Mouse (Mus musculus): ENCODE results near the gene E2f2.

The E2f2 gene

DNA sequence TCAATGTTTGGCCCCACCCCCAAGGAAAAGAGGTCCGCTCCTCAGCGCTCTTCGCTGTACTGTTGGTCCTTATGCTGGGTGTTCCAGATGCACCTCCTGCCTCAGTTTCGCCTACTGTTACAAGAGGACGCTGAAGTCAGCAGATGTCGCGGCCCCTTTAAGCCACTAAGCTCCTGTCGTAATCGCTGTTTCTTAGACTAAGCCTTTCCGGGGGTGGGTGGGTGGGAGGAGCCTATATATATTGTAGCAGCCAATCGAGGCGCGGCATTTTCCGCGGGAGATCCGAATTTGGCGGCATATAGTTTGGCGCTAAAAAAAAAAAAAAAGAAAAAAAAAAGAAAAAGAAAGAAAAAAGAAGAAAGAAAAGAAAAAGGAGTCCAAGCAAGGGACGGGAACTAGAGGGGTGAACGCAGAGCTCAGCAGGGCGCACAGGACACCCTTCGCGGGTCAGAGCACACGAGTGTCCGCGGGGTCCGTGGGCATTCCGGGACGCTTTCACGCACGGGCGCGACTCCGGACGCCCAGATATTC lies at the start of gene E2f2:
E2f2 (plus strand) TSS at position 384 of the 531 bp plus-strand sequence.
- DNase-seq (ENCODE audit: low read depth, low spot score) = peak; percentile 70

DNA sequence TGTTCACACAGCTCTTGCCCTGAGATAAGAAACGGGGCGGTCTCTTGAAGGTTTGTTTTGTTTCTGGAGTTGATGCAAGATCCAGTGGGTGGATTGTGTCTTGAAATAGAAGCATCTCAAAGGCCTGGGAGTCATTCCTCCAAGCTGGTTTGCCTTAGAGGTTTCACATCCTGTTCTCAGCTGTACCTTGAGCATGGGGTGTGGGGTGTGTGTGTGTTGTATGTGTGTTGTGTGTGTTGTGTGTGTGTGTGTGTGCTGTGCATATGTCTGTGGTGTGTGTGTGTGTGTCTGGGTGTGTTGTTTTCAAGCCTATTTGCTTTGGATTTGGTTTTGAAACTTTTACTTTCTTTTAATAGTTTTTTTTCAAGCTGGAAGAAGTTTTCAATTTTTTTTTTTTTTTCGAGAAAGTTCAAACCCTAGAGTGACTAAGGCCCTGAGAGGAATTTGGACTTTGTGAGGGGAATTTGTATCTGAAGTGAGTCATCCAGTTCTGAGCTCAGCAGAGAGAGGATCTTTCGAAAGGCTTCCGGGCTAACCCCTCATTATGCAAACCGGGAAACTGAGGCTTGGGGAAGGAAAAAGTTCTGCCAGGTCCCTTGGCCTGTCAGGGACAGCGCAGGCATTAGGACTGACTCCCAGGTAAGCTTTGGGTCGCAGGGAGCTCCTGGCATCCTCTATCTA lies 48.9 kb upstream of the E2f2 start:
- DNase-seq (ENCODE audit: low read depth, low spot score) = peak; percentile 88

DNA sequence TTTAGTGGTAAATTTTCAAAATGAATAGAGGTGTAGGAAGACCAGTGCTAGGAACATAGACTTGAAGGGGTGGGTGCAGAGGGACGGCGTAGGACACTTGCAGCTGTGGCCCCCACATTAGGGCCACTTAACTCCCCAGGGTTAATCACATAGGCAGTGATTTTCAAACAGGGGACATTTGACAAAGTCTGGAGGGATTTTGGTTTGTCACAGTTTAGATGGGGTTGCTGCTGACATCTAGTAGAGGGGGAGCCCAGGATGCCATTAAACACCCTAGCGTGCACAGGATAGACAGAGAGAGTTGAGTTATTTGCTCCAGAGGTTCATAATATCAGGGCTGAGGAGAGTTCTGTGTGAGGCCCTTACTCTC lies 48.4 kb upstream of the E2f2 start:
- DNase-seq (ENCODE audit: low read depth, low spot score) = no peak

DNA sequence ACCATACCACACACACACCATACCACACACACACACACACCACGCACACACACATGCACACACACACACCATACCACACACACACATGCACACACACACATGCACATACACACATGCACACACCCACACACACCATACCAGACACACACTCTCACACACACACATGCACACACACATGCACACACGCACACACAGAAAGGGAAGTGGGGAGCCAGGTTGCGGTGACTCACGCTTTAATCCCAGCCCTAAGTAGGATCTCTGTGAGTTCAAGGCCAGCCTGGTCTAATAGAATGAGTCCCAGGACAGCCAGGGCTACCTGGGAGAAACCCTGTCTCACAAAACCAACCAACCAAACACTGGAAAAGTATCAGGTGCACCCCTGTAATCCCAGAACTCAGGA lies 47.6 kb upstream of the E2f2 start:
- no peak for DNase-seq (ENCODE audit: low read depth, low spot score)

DNA sequence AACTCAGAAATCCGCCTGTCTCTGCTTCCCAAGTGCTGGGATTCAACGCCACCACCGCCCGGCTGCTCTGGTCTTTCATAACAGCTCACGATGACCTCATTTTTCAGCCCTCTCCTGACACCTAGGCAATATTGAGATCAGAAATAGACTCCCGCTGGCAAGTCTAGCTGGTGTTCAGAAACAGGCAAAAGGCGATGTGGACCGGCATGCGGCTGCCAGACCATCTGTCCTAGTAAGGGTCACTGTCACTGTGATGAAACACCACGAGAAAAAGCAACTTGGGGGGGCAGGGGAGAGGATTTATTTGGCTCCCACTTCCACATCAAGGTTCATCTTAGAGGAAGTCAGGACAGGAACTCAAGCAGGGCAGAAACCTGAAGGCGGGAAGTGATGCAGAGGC lies 46.7 kb upstream of the E2f2 start:
- DNase-seq (ENCODE audit: low read depth, low spot score) = no peak

DNA sequence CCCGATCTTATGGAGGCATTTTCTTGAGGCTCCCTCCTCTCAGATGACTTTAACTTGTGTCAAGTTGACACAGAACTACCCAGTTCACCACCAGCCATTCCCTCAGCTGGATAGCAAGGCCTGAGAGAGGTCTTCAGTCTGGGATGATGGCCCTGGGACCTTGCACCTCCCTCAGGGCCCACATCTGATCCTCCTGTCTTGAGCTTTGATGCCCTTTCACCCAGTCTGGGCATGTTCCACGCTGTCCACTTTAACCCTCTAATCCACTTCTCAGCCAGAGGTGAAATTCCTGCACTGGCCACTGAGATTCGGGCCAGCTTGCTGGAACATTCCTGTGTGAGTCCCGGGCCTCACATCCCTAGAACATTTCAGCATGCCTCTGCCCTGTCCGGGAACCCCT lies 46.2 kb upstream of the E2f2 start:
- DNase-seq (ENCODE audit: low read depth, low spot score) = no peak

DNA sequence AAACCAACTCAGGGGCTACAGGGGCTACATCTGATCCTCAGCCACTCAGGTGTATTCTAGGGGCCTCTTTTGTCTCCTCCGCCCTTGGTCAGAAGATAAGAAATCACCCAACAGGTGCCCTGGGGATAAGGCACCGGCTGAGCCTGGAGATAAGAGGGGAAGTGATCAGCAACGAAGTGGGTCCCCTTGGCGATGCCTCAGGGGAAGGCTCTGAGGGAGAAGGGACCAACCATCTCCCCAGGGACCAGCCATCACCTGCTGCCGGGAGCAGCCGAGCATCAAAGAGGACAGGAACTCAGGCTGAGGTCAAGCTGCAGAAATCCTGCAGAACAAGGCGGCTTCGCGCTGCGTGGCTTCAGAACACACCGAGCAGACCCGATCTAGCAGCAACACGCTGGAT lies 44.5 kb upstream of the E2f2 start:
- DNase-seq (ENCODE audit: low read depth, low spot score) = no peak

DNA sequence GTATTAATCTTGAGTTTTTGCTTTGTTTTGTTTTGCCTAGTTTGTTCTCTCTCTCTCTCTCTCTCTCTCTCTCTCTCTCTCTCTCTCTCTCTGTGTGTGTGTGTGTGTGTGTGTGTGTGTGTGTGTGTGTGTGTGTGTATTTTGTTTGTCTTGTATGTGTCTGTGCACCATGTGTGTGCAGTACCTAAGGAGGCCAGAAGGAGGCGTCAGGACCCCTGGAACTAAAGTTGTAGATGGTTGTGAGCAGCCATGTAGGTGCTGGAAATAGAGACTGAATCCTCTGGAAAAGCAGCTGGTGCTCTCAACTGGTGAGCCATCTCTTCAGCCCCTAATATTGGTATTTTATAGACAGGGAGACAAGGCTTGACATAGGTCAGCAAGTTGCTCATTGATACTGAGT lies 42.4 kb upstream of the E2f2 start:
- no peak for DNase-seq (ENCODE audit: low read depth, low spot score)

DNA sequence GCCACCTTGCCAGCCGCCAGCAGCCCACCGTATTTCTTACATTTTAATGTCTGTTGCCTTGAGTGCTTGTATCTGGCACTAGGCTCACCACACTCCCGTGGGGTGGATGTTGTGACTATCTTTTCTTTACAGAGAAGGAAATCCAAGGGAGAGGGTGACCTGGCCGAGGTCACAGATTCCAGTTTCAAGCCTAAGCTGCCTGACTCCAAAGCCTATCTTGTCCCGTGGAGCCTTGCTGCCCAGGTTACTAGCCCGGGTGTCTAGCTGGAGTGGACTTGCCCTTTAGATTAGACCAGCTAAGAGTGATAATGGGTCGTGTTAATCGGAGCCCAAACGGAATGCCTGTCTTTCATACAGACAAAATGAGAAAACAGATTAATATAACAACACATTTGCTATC lies 38.4 kb upstream of the E2f2 start:
- DNase-seq (ENCODE audit: low read depth, low spot score) = no peak

DNA sequence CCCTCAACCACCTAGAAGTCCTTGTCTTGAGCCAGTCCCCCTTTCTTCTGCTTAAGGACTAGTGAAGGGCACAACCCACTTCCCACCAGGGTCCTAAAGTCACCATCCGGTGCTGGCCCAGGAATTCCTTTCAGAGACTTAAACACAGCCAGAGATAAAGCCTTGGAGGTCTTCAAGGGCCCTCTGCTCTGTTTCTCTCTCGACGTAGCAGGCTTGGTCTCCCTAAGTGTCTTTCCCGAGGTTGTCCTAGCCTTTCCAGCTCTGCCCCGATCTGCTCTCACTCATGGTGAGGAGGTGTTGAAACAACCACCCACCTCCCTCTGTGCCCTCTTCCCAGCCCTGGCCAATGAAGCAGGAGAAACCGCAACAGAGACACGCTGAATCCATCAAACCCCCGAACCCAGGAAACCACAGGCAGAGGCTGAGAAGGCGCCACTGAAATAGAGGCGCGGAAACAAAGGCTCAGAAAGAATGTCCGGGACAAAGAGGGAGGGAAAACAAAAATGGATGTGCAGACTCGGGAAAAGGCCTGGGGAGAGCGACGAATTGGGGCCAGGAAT lies 37.7 kb upstream of the E2f2 start:
- peak; percentile 66 for DNase-seq (ENCODE audit: low read depth, low spot score)

DNA sequence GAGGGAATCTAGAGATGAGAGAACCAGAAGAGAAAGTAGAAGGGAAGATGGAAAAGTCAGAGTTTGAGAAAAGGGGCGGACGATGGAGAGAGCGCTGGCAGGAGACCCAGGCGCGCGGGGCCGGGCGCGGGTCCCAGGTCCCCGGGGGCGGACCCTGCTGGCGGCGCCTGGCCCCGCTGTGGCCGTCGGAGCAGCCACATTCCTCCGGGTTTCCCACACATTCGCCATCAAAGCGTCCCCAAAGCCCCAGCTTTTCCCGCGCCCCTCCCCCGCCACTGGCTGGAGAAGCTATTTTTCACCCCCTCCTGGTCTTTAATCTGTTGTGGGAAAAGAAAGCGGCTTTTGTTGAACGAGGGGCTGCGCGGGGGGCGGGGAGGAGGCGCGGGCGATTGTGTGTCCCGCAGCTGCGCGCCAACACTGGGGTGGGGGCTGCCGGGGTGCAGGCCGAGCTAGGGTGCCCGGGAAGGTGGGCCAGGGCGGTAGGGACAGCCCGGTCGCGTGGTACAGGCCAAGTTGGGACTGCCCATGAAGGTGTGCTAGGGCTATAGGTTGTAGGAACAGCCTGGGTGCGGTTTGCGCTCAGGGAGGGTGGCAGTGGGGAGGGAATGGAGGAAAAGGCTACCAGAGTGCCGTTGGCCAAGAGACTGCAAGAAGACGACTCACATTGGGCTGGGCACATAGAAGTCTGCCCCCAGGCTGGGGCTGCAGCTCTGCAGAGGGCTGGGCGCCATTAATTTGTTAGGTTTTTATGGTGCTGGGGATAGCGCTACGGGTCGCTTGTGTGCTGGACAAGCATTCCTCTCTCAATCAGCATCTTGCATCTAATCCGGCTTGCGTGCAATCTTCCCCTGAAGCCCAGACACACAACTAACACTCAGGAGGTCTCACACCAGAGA lies 37.0 kb upstream of the E2f2 start:
- DNase-seq (ENCODE audit: low read depth, low spot score) = peak; percentile 56

DNA sequence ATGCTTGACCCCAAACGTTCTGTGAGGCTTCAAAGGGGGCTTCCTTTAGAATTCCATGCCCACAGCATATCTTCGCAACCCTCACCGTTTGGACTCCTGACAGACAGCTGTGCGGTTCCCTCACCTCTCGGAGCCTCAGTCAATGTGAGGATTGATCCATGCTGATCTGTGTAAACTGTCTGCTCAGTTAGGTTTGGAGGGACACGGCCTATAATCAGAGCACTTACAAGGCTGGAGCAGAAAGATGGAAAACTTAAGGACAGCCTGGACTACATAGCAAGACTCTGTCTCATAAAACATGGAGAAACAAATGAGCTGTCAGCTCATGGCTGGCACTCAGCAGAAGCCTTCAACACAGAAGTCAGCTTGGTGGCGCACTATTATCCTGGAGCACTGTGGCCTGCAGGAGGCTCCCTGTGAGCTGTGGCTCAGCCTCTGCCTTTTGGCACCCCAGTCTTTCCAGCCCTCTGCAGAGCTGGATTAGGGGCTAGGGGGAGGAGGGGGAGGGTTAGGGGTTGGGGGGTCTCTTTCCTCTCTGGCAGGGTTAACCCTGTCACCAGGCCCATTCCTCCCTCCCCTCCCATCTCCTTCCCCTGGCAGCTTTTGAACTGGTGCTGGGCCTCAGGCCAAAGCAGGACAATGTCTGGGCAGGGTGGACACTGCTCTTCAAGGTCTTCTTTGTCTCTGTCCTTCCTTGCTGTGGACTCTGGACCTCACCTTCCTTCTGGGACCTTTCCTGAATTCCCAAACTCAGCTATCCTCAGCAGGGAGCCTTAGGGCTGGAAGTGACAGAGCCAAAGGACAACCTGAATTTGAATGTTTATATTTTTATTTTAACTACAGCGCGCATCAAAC lies 36.1 kb upstream of the E2f2 start:
- DNase-seq (ENCODE audit: low read depth, low spot score) = peak; percentile 52

DNA sequence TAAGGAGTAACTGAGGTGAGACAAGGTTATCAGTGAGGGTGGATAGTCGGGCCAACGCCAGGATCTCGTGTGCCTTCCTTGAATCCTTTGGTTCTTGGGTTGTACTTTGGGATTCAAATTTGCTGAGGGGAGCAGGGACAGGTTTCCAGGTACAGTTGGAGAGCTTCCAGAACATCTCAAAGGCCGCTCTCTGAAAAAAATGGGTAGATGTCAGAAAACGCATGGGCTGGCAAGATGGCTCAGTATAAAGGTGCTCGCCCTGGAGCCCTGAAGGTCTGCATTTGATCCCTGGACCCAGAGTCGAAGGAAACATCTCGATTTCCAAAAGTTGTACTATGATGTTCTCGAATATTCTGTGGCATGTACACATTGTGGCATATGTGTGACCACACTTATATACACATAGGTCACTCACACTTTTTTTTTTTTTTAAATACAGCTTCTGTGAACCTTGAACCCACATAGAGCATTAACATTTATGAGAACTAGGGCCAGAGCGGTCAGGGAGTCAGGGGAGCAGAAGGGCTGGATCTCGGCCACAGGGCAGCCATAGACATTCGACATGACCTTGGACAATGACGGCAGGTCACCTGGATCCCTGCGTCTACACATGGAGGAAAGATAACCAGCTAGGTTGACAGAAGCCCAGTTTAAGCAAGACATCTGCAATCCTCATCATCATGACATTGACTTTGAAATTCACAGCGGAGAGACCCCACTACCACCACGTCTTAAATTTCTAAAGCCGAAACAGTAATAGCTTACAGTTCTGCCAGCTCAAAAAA lies 32.7 kb upstream of the E2f2 start:
- no peak for DNase-seq (ENCODE audit: low read depth, low spot score)

DNA sequence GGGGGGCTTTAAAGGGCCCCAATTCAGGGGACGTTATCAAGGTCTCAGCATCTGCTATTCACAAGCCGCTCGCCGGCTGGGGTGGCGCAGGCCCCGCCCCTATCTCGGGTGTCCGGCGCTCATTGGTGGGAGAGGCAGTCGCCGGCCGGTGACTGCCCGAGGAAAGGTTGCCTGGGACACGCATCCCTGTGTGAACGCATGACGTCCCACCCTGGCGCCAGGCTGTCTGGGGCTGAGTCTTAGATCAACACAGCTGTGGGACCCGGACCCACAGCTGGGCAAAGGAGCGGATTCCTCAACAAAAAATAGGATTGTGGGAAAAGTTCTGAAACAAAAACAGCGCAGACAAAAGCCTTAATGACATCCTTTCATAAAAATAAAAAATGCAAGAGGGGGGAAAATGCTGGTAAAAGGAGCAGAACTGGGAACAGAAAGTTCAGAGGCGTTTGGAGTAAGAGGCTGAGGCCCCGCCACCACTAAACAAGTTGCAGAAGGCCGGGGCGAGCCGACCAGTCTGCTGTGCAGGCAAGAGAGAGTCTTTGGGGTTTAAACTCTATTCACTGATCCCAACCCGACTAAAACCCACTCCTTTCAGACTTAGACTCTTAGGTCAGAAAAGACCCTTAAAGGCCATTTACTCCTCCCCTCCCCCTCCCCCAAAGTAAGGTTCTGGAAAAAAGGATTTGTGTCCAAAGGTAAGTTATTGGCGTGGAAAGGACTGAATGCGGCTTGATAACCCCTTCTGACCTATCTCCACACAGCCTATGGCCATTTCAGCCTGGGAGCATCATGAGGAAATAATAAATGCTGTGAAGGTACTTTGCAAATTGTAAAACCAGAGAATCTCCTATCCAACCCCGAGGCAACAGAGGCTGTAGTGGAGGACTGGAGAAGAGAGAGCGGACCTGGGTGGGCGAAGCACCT lies 31.6 kb upstream of the E2f2 start:
- peak; percentile 97 for DNase-seq (ENCODE audit: low read depth, low spot score)

DNA sequence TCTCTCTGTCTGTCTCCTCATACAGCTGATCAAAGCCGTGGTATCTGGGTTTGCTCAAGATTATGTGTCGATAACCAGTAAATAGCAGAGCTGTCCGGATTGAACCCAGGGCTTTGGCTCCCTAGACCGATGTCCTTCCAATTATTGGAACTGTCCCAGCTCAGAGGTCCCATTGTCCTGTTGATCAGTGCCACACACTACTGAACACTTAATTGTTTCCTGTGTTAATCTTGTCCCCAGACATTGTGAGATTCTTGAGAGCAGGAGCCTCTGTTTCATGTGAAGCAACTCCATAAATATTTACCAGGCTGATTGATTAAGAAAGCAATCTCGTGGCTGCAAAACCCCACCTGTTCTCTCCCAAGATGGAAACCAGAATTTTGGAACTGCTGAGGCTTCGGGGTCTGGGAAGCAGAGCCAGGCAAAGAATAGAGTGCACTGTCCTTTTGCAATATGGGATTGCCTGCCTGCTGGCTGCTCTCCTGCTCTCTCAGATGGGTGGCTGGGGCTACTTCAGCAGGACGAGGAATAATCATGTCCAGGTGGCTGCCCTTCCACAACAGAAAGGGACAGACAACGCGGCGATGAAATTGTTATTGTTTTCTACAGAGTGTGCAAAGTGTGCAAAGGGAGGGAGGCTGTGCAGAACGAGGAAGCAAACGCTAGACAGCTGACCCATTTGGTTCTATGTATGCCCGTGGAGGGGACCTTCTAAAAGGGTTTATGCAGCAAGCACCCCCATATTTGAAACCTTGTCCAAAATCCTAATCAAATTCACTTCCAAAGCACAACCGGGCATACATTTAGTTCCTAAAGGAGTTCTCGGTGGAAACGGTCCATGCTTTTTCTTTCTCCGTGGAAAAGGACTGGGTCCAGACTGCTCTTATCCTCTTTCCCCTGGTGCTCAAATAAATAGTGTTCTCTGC lies 29.7 kb upstream of the E2f2 start:
- peak; percentile 51 for DNase-seq (ENCODE audit: low read depth, low spot score)

DNA sequence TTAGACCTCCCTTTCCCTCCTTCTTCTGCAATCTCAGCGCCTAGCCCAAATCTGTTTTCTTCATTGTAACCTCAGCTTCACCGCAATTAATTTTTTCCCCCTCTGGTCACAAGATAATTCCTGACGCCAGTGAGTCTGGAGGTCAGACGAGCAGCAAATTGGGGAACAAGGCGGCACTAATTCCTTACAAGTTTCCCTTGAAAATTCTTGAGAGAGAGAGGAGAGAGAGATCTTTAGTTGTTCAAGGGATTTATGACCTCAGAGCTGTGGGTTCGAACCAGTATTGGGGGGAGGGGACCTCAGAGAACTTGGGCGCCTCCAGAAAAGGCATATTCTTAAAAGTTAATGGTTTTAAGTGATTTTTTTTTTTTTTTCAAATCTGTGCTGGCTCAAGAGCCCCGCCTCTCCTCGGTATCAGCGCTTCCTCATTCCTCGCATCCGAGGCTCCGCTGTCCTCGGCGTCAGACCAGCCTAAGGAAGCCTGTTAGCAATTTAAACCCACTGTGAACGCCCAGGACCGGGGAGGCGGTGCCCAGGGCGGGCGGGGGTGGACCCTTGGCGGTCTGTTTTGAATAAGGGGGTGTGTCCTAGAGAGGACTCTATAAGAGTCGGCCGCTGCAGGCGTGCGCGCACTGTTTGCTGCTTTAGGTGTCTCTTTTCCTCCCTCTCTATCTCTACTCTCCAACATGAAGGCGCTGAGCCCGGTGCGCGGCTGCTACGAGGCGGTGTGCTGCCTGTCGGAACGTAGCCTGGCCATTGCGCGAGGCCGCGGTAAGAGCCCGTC lies 28.8 kb upstream of the E2f2 start, which contains the start of gene Id3:
Id3 (plus strand) TSS at position 305 of the 784 bp plus-strand sequence.
- DNase-seq (ENCODE audit: low read depth, low spot score) = peak; percentile 98

DNA sequence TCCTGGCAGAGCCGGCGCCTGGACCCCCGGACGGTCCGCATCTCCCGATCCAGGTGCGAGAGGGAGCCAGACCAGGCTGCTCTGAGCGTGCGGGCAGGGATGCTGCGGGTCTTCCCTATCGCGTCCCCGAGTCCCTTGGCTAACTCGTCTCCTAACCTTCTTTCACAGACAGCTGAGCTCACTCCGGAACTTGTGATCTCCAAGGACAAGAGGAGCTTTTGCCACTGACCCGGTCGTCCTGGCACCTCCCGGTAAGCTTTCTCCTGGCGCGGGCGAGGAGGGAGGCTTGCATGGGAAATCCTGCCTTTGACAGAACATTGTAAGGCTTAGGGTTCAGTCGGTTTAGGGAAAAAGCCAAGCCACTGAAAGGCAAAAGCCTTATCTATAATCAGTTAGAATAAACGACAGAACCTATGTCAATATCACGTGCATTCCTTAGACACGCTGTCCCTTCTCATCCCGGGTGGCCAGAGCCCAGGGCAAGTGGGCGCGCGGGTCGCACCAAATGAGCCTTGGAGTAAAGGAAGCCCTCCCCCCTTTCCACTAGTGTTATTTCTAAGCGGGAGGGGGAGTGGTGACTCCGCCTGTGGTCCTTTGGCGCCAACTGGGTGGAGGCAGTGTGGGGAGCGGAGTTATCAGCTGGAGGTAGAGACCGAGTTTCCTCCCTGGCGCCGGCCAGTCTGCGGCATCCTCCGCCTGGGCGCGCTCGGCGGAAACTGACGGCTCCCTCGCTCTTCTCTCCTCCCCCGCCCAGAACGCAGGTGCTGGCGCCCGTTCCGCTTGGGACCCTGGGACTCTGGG lies 27.9 kb upstream of the E2f2 start:
- DNase-seq (ENCODE audit: low read depth, low spot score) = peak; percentile 81
